Mouse (Mus musculus): Measurements from ENCODE around the gene Dlg2. TPM values are rescaled to one million over a fixed set of nuclear protein-coding genes. Genes with fewer than 3 reads are reported as not detected.
A peak's percentile ranks its signal among the peaks of the same experiment; 100 is the strongest.

Gene Dlg2
- polyA plus RNA-seq, 1 experiment from 2014 or later = 7.2 TPM

DNA sequence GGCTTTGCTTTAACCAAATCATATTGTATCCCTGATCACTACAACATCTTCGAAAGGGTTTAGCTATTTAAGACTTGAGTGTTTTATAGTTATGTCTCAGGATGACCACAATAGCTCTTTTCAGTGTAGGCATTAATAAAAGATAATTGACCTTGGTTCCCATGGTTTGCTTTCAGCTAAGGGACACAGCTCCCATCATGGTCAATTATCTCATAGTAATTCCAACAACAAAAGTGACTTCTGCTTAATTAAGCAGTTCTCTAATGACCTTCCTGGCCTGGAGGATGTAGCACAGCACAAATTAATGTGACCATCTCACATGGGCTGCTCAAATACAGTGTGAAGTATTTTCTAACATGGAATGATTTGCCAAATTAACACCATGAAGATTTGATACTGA is 738.4 kb downstream of the Dlg2 start:
- Histone ChIP-seq H3K4me1 (no peaks in the 10 kb centered on the region), H3K27ac (replicated peaks) (no peak overlapping the region), H3K27me3 (no peaks in the 10 kb centered on the region), H3K4me3 (replicated peaks) (no peak overlapping the region), H3K9me3 (replicated peaks) (no peaks in the 10 kb centered on the region), H3K9ac (no peak overlapping the region), H3K36me3 (no peaks in the 10 kb centered on the region), H3K4me2 (replicated peaks) (no peak overlapping the region)
- ATAC-seq (ENCODE audit: insufficient number of reproducible peaks, low FRiP score, low TSS enrichment, low read depth) = no peak
- 75% methylated on average over 1 of the region's 1 CpGs for WGBS

DNA sequence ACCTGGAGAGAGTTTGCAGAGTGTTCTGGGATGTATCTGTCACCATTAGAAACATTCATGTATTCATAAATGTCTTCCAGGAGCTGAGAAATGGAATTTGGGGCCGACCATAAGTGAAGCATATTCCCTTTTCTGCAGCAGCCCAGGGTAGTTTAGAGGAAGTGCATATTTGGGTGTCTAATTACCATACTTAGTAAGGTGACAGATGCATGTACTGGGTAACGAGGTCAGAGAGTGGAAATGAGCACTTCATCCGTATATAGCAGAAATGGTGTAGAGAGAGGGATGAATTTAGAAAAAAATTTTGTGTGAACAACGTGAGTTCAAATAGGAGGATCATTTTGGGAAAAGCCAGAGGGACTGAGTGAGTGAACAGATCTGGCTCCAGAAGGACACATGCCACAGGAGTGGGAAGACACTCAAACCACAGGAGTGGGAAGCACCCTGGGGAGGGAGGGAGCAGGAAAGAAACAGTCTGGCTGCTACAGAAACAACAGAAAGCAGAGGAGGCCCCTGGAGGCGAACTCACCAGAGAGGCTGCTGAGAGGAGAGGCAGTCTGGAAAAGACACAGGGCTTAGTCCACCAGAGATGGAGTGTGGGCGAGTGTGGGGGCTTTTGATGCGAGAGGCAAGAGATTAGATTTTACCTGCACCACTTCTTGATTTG is 742.0 kb downstream of the Dlg2 start:
- Histone ChIP-seq H3K36me3 (no peaks in the 10 kb centered on the region), H3K4me3 (replicated peaks) (no peak overlapping the region), H3K4me1 (no peaks in the 10 kb centered on the region), H3K27ac (replicated peaks) (no peak overlapping the region), H3K9ac (no peak overlapping the region), H3K27me3 (no peaks in the 10 kb centered on the region), H3K9me3 (replicated peaks) (no peaks in the 10 kb centered on the region), H3K4me2 (replicated peaks) (no peak overlapping the region)
- WGBS = 48% methylated on average over 7 of the region's 7 CpGs
- no peak for ATAC-seq (ENCODE audit: insufficient number of reproducible peaks, low FRiP score, low TSS enrichment, low read depth)

DNA sequence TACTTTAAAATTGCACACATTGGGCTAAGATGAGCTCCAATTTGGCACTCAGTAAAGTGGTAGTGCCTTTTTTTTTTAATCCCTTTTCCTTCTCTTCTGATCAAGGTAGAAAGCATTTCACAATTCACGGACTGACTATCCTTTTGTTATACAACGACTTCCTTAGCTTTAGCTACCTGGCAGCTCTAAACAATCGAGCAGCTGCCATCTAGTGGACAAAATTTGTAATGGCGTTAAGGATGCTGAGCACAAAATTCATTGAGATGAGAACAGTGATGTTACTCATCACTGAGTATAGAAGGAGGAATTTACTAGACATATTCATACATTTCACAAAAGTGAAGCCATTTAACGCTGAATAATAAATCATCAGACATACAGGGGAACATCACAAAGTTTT is 750.0 kb downstream of the Dlg2 start:
- Histone ChIP-seq H3K4me1 (no peaks in the 10 kb centered on the region), H3K4me2 (replicated peaks) (no peak overlapping the region), H3K4me3 (replicated peaks) (no peak overlapping the region), H3K9ac (no peak overlapping the region), H3K9me3 (replicated peaks) (no peaks in the 10 kb centered on the region), H3K36me3 (no peaks in the 10 kb centered on the region), H3K27me3 (no peaks in the 10 kb centered on the region), H3K27ac (replicated peaks) (no peak overlapping the region)
- ATAC-seq (ENCODE audit: insufficient number of reproducible peaks, low FRiP score, low TSS enrichment, low read depth) = no peak
- WGBS = 0% methylated on average over 5 of the region's 5 CpGs

DNA sequence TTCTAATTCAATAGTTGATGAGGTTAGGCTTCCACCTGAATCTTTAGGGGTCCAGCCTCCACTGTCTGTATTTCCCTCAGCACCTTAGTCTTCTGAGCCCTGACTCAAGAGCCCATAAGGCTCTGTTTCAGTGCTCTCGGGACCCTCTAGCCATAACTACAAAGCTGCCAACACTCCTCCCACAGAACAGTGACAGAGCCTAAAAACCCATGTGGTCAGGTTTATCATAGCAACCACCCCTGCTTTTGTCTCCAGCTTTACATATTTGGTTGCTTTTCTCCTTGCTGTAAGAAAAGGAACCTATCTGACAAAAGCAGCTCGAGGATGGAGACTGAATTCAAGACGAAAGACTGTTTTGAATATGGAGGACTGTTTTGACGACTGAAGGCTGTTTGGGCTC is 765.2 kb downstream of the Dlg2 start:
- Histone ChIP-seq H3K9me3 (replicated peaks) (no peaks in the 10 kb centered on the region), H3K27ac (replicated peaks) (no peak overlapping the region), H3K9ac (no peak overlapping the region), H3K4me2 (replicated peaks) (no peak overlapping the region), H3K4me3 (replicated peaks) (no peak overlapping the region), H3K27me3 (no peaks in the 10 kb centered on the region), H3K36me3 (no peaks in the 10 kb centered on the region), H3K4me1 (no peaks in the 10 kb centered on the region)
- no peak for ATAC-seq (ENCODE audit: insufficient number of reproducible peaks, low FRiP score, low TSS enrichment, low read depth)
- 64% methylated on average over 4 of the region's 4 CpGs for WGBS

DNA sequence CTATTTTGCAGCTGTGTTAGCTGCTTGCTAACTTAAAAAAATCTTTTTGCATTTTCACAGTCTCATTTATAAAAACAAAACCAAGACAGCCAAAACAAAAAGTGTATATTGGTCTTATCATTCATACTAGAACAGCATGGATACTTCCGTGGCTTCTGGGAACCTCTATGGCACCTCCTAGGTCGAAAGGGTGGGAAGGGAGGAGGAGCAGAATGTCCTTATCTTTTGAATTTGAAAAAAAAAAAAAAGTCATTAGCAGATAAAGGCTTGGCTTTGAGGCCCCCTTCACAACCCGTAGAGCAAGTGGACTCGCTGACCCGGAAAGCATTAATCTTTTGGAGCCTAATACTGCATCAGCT is 785.2 kb downstream of the Dlg2 start:
- Histone ChIP-seq H3K27me3 (peaks cover 14% of the 10 kb centered on the region), H3K9me3 (replicated peaks) (no peaks in the 10 kb centered on the region), H3K4me3 (replicated peaks) (peak overlapping the region; percentile 33), H3K4me1 (peaks cover 12% of the 10 kb centered on the region), H3K27ac (replicated peaks) (no peak overlapping the region), H3K4me2 (replicated peaks) (peak overlapping the region; percentile 63), H3K9ac (no peak overlapping the region), H3K36me3 (no peaks in the 10 kb centered on the region)
- no peak for ATAC-seq (ENCODE audit: insufficient number of reproducible peaks, low FRiP score, low TSS enrichment, low read depth)
- 4% methylated on average over 5 of the region's 5 CpGs for WGBS

DNA sequence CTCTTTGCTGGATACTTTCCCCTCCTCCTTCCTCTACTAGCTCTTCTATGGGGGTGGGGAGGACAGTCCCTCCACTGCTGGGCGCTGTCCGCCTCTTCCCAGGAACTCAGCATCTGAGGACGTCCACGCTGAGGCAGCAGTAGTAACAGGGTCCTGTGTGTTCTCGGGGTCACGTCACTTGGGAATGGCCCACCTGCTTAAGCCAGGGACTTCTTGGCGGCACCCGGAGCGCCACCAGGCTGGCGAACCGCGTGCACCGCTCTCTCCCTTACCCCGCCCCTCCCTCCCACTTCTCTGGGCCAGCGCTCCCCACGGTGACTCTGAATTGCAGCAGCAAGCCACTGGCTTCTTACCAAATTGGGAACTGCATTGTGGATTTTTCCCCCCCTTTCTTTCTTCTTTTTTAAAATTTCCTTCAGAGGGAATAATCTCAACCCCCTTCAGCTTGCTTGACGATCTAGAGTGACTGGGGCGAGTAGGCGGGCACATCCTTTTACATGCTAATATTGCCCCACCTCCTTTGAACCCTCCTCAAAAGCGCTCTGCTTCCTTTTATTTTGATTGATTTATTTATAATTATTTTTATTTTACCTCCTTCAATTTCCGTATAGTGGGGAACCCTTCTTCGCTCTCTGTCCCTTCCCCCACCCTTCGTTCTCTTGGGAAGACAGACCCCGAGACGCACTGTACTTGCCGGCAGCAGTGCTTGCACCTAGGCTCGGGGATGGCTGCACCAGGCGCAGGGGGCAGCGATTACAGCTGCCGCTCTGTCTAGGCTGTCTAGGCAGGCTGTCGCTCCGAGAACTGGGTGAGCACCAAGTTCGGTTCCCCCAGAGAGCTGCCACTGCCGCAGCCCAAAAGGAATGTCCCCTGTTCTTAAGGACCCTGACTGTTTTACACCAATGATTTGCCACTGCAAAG is 785.8 kb downstream of the Dlg2 start:
- Histone ChIP-seq H3K4me3 (replicated peaks) (peak overlapping the region; percentile 33), H3K9me3 (replicated peaks) (no peaks in the 10 kb centered on the region), H3K36me3 (no peaks in the 10 kb centered on the region), H3K27ac (replicated peaks) (no peak overlapping the region), H3K27me3 (peaks cover 14% of the 10 kb centered on the region), H3K9ac (no peak overlapping the region), H3K4me2 (replicated peaks) (peak overlapping the region; percentile 63), H3K4me1 (peaks cover 12% of the 10 kb centered on the region)
- under 1% methylated on average over 34 of the region's 34 CpGs for WGBS
- no peak for ATAC-seq (ENCODE audit: insufficient number of reproducible peaks, low FRiP score, low TSS enrichment, low read depth)

GRCm38 (mm10) chr7:91262998-91263397 is 786.5 kb downstream of the Dlg2 start:
- Histone ChIP-seq H3K36me3 (no peaks in the 10 kb centered on the region), H3K9ac (no peak overlapping the region), H3K4me3 (replicated peaks) (peak overlapping the region; percentile 33), H3K27me3 (peaks cover 14% of the 10 kb centered on the region), H3K4me2 (replicated peaks) (peak overlapping the region; percentile 63), H3K27ac (replicated peaks) (no peak overlapping the region), H3K9me3 (replicated peaks) (no peaks in the 10 kb centered on the region), H3K4me1 (peaks cover 12% of the 10 kb centered on the region)
- WGBS = 9% methylated on average over 9 of the region's 9 CpGs
- no peak for ATAC-seq (ENCODE audit: insufficient number of reproducible peaks, low FRiP score, low TSS enrichment, low read depth)

GRCm38 (mm10) chr7:91267764-91268163 is 791.3 kb downstream of the Dlg2 start:
- peaks cover 11% of the 10 kb centered on the region for H3K27me3 ChIP-seq
- no peaks in the 10 kb centered on the region for H3K36me3 ChIP-seq
- no peaks in the 10 kb centered on the region for H3K9me3 ChIP-seq (replicated peaks)
- H3K4me2 ChIP-seq (replicated peaks) = no peak overlapping the region
- no peak overlapping the region for H3K4me3 ChIP-seq (replicated peaks)
- no peak for ATAC-seq (ENCODE audit: insufficient number of reproducible peaks, low FRiP score, low TSS enrichment, low read depth)
- H3K9ac ChIP-seq = no peak overlapping the region
- no peak overlapping the region for H3K27ac ChIP-seq (replicated peaks)
- WGBS = 23% methylated on average over 1 of the region's 1 CpGs
- H3K4me1 ChIP-seq = peaks cover 2% of the 10 kb centered on the region

- Histone ChIP-seq H3K27ac (replicated peaks) (no peak overlapping the region), H3K4me3 (replicated peaks) (no peak overlapping the region), H3K4me2 (replicated peaks) (no peak overlapping the region), H3K4me1 (no peaks in the 10 kb centered on the region), H3K36me3 (no peaks in the 10 kb centered on the region), H3K9ac (no peak overlapping the region), H3K27me3 (no peaks in the 10 kb centered on the region), H3K9me3 (replicated peaks) (no peaks in the 10 kb centered on the region)
- ATAC-seq (ENCODE audit: insufficient number of reproducible peaks, low FRiP score, low TSS enrichment, low read depth) = no peak
- 82% methylated on average over 3 of the region's 3 CpGs for WGBS
Measured at GRCm38 (mm10) chr7:91284167-91284566, 807.7 kb downstream of the Dlg2 start.

GRCm38 (mm10) chr7:91288324-91288723 is 811.9 kb downstream of the Dlg2 start:
- H3K4me3 ChIP-seq (replicated peaks) = no peak overlapping the region
- no peaks in the 10 kb centered on the region for H3K27me3 ChIP-seq
- no peaks in the 10 kb centered on the region for H3K9me3 ChIP-seq (replicated peaks)
- H3K4me2 ChIP-seq (replicated peaks) = no peak overlapping the region
- H3K4me1 ChIP-seq = no peaks in the 10 kb centered on the region
- WGBS = 32% methylated on average over 3 of the region's 3 CpGs
- H3K27ac ChIP-seq (replicated peaks) = no peak overlapping the region
- H3K9ac ChIP-seq = no peak overlapping the region
- ATAC-seq (ENCODE audit: insufficient number of reproducible peaks, low FRiP score, low TSS enrichment, low read depth) = no peak
- no peaks in the 10 kb centered on the region for H3K36me3 ChIP-seq

GRCm38 (mm10) chr7:91296127-91296526 is 819.7 kb downstream of the Dlg2 start:
- H3K4me3 ChIP-seq (replicated peaks) = no peak overlapping the region
- 74% methylated on average over 2 of the region's 2 CpGs for WGBS
- H3K36me3 ChIP-seq = no peaks in the 10 kb centered on the region
- H3K27ac ChIP-seq (replicated peaks) = no peak overlapping the region
- no peaks in the 10 kb centered on the region for H3K9me3 ChIP-seq (replicated peaks)
- no peaks in the 10 kb centered on the region for H3K27me3 ChIP-seq
- no peaks in the 10 kb centered on the region for H3K4me1 ChIP-seq
- no peak overlapping the region for H3K9ac ChIP-seq
- H3K4me2 ChIP-seq (replicated peaks) = no peak overlapping the region
- ATAC-seq (ENCODE audit: insufficient number of reproducible peaks, low FRiP score, low TSS enrichment, low read depth) = no peak
